ENCODE assay signal across 16 mouse cellular contexts in genomic region chr11:3283645-3284044, GRCm38 (mm10).
"Had no signal": no experiment of that assay in that cellular context is flagged by ENCODE, and none has a peak within 500 bp of the region (broad histone marks: within the 10 kb centered on the region; RNA-seq: fewer than 3 reads in every experiment).

No protein-coding gene starts in this region.

- DNase-seq: lung, embryonic 14.5 days; retina, postnatal 1 day; right cerebral cortex, adult 18-20 months; right cerebral cortex, postnatal 25 days; right cerebral cortex, postnatal 4 days; spleen, adult 18-20 months; thymus, adult 18-20 months; thymus, postnatal 14 days had no signal

- H3K4me3 ChIP-seq: limb, embryonic 15.5 days; liver, embryonic 12.5 days; midbrain, embryonic 10.5 days; midbrain, embryonic 13.5 days; midbrain, embryonic 15.5 days; myocyte; neural tube, embryonic 13.5 days; neural tube, embryonic 15.5 days had no signal
